Mouse (Mus musculus) MEL (cell line): ENCODE measurements around the gene Cdk5. TPM values are rescaled to one million over a fixed set of nuclear protein-coding genes. Genes with fewer than 3 reads are reported as not detected.

Experiments
- DNase-seq: peaks from one replicate; pipeline ENCODE4 v3.0.0; 2011; ENCODE audit warnings: low read depth, low spot score
- H3K27ac ChIP-seq: 2 replicates; pipeline ENCODE4 v1.5.1; 2012; ENCODE audit warnings: low read depth, mild to moderate bottlenecking, control low read depth, low read length, moderate library complexity; ENCODE audit not compliant: control insufficient read depth
- H3K27me3 ChIP-seq, 2 experiments: fragments of 150-350 bp in 1 of 2; sonication (generic) in 1 of 2; 2 replicates each; pipeline ENCODE4 v1.6.1; 2012; ENCODE audit warnings: low read length in 2 of 2, mild to moderate bottlenecking in 2 of 2, improper control_type of control experiment in 1 of 2, moderate library complexity in 1 of 2; ENCODE audit not compliant: insufficient read depth in 2 of 2, control insufficient read depth in 1 of 2
- H3K36me3 ChIP-seq, 2 experiments: 2 replicates each; pipeline ENCODE4 v1.6.1; 2012 to 2014; ENCODE audit warnings: low read length in 2 of 2, improper control_type of control experiment in 1 of 2, inconsistent platforms in 1 of 2, mild to moderate bottlenecking in 1 of 2; ENCODE audit not compliant: insufficient read depth in 2 of 2, control insufficient read depth in 1 of 2
- H3K4me1 ChIP-seq, 2 experiments: fragments of 150-350 bp in 1 of 2; sonication (generic) in 1 of 2; 2 replicates each; pipeline ENCODE4 v1.6.1; 2012; ENCODE audit warnings: low read length in 2 of 2, improper control_type of control experiment in 1 of 2, mild to moderate bottlenecking in 1 of 2; ENCODE audit not compliant: insufficient read depth in 2 of 2, control insufficient read depth in 1 of 2
- H3K4me3 ChIP-seq, 2 experiments: fragments of 150-350 bp in 1 of 2; sonication (generic) in 1 of 2; 2 replicates each; pipeline ENCODE4 v1.5.1; 2012; ENCODE audit warnings: low read depth in 2 of 2, low read length in 2 of 2, mild to moderate bottlenecking in 2 of 2, moderate library complexity in 2 of 2, control low read depth in 1 of 2, improper control_type of control experiment in 1 of 2; ENCODE audit not compliant: control insufficient read depth in 1 of 2, insufficient read depth in 1 of 2
- H3K79me2 ChIP-seq: 2 replicates; pipeline ENCODE4 v1.6.1; 2012; ENCODE audit warnings: mild to moderate bottlenecking, low read length, moderate library complexity; ENCODE audit not compliant: control insufficient read depth, poor library complexity, insufficient read depth
- H3K9ac ChIP-seq: 2 replicates; pipeline ENCODE4 v1.6.1; 2012; ENCODE audit warnings: low read depth, mild to moderate bottlenecking, control low read depth, low read length, moderate library complexity; ENCODE audit not compliant: control insufficient read depth, poor library complexity, severe bottlenecking
- H3K9me3 ChIP-seq: fragments of 150-350 bp; sonication (generic); replicated peaks from 2 replicates; pipeline ENCODE4 v1.6.1; 2012; ENCODE audit warnings: mild to moderate bottlenecking, low read length, improper control_type of control experiment, moderate library complexity; ENCODE audit not compliant: insufficient read depth
- BHLHE40 ChIP-seq: IDR thresholded peaks from 2 replicates; pipeline ENCODE4 v1.6.1; 2012; ENCODE audit warnings: low read depth, mild to moderate bottlenecking, inconsistent platforms, low read length, improper control_type of control experiment, borderline replicate concordance
- CTCF ChIP-seq, 3 experiments: IDR thresholded peaks in 2 of 3; conservative IDR thresholded peaks in 1 of 3; 2 replicates each; pipeline ENCODE4 v1.5.1; 2011 to 2012; ENCODE audit warnings: low read length in 3 of 3, low read depth in 2 of 3, mild to moderate bottlenecking in 2 of 3, improper control_type of control experiment in 1 of 3, inconsistent platforms in 1 of 3, mixed read lengths in 1 of 3, moderate library complexity in 1 of 3; ENCODE audit not compliant: control insufficient read depth in 1 of 3, insufficient read depth in 1 of 3, poor library complexity in 1 of 3, severe bottlenecking in 1 of 3
- GABPA ChIP-seq: IDR thresholded peaks from 2 replicates; pipeline ENCODE4 v1.6.1; 2012; ENCODE audit warnings: low read depth, mild to moderate bottlenecking, inconsistent platforms, low read length, improper control_type of control experiment, moderate library complexity
- GATA1 ChIP-seq: IDR thresholded peaks from 2 replicates; pipeline ENCODE4 v1.6.1; 2011; ENCODE audit warnings: low read depth, low read length, improper control_type of control experiment
- MAX ChIP-seq: IDR thresholded peaks from 2 replicates; pipeline ENCODE4 v1.6.1; 2011; ENCODE audit warnings: low read length, improper control_type of control experiment
- MAZ ChIP-seq: IDR thresholded peaks from 2 replicates; pipeline ENCODE4 v1.6.1; 2012; ENCODE audit warnings: low read depth, mild to moderate bottlenecking, inconsistent platforms, low read length, improper control_type of control experiment
- MEF2A ChIP-seq: IDR thresholded peaks from 2 replicates; pipeline ENCODE4 v1.6.1; 2014; ENCODE audit warnings: low read depth, mild to moderate bottlenecking, inconsistent platforms, low read length, improper control_type of control experiment; ENCODE audit not compliant: poor library complexity, insufficient replicate concordance, severe bottlenecking; ENCODE audit errors: extremely low read depth
- MXI1 ChIP-seq: IDR thresholded peaks from 2 replicates; pipeline ENCODE4 v1.6.1; 2011; ENCODE audit warnings: mild to moderate bottlenecking, low read depth, low read length, improper control_type of control experiment
- MYC ChIP-seq: IDR thresholded peaks from 2 replicates; pipeline ENCODE4 v1.6.1; 2011; ENCODE audit warnings: low read depth, mild to moderate bottlenecking, low read length, improper control_type of control experiment, moderate library complexity
- NRF1 ChIP-seq: IDR thresholded peaks from 2 replicates; pipeline ENCODE4 v1.6.1; 2014; ENCODE audit warnings: low read depth, mild to moderate bottlenecking, inconsistent platforms, low read length, improper control_type of control experiment, moderate library complexity; ENCODE audit not compliant: poor library complexity, insufficient read depth, severe bottlenecking
- POLR2A ChIP-seq, 2 experiments: IDR thresholded peaks; 2 replicates each; pipeline ENCODE4 v1.6.1; 2011 to 2012; ENCODE audit warnings: low read length in 2 of 2, mild to moderate bottlenecking in 2 of 2, control low read depth in 1 of 2, improper control_type of control experiment in 1 of 2, low read depth in 1 of 2, moderate library complexity in 1 of 2; ENCODE audit not compliant: control insufficient read depth in 1 of 2, insufficient read depth in 1 of 2, poor library complexity in 1 of 2
- POLR2AphosphoS2 ChIP-seq: IDR thresholded peaks from 2 replicates; pipeline ENCODE4 v1.6.1; 2011; ENCODE audit warnings: low read length, improper control_type of control experiment
- RCOR1 ChIP-seq: IDR thresholded peaks from 2 replicates; pipeline ENCODE4 v1.6.1; 2012; ENCODE audit warnings: low read depth, mild to moderate bottlenecking, inconsistent platforms, low read length, improper control_type of control experiment
- TAL1 ChIP-seq: IDR thresholded peaks from 2 replicates; pipeline ENCODE4 v1.6.1; 2012; ENCODE audit warnings: mild to moderate bottlenecking, inconsistent platforms, low read length, moderate library complexity, mixed read lengths
- USF2 ChIP-seq, 2 experiments: IDR thresholded peaks; 2 replicates each; pipeline ENCODE4 v1.6.1; 2011 to 2012; ENCODE audit warnings: improper control_type of control experiment in 2 of 2, low read length in 2 of 2, borderline replicate concordance in 1 of 2, inconsistent platforms in 1 of 2, low read depth in 1 of 2, mild to moderate bottlenecking in 1 of 2; ENCODE audit not compliant: insufficient read depth in 1 of 2
- polyA plus RNA-seq, 2 experiments: library from polyadenylated mRNA; stranded (reverse) in 1 of 2; unstranded in 1 of 2; fragments of >175 nt in 1 of 2; fragments of >200 nt in 1 of 2; gene quantifications; 2 replicates each; pipeline versions ENCODE4 v1.2.1 to v1.2.4; 2012; ENCODE audit warnings: low replicate concordance in 2 of 2, low read depth in 1 of 2; ENCODE audit not compliant: insufficient read length in 2 of 2, insufficient read depth in 1 of 2, missing spikeins in 1 of 2
- total RNA-seq: library from RNA; depleted of rRNA; stranded (reverse); fragments of 300-350 nt; gene quantifications from 2 replicates; pipeline ENCODE4 v1.2.3, GENCODE M21; 2012

Cdk5 gene
- total and polyA plus RNA-seq, 3 experiments, result 24.8 to 82.6 TPM; not detected in 1

DNA sequence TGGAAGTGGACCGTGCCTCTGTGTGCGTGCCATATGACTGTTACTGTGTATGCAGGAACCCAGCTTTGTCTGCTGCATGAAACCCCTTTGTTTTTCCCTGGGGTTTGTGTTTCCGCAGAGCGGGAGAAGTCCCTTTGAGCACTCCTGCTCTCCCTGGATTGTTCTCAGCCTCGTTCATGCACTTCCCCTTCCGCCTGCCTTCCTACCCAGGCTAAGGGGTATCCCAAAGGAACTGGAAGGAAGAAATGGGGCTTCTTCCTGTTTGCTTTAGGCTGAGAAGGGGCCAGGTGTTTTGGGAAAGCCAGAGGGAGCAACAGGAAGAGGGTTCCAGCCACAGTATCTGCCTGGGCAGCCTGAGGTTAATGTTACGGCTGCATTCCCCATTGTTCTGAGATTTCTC is 32.3 kb upstream of the Cdk5 start:
- H3K27me3 ChIP-seq, result no peaks in the 10 kb centered on the region
- DNase-seq, result no peak
- H3K79me2 ChIP-seq, result peaks cover 76% of the 10 kb centered on the region
- H3K9me3 ChIP-seq, result no peaks in the 10 kb centered on the region
- peaks cover 1 to 13% of the 10 kb centered on the region in 2 experiments; a peak in 3 of 4 replicates for H3K36me3 ChIP-seq
- H3K4me1 ChIP-seq, result peaks cover 8 to 19% of the 10 kb centered on the region in 2 experiments
- TF ChIP-seq TAL1, result no peak
- no peak for TF ChIP-seq RCOR1
- TF ChIP-seq NRF1, result no peak
- TF ChIP-seq MXI1, result no peak
- no peak for TF ChIP-seq MYC
- no peak for TF ChIP-seq MAX
- TF ChIP-seq MAZ, result no peak
- no peak for TF ChIP-seq MEF2A
- TF ChIP-seq GATA1, result no peak
- H3K4me3 ChIP-seq, result no peak overlapping the region
- H3K9ac ChIP-seq, result no peak overlapping the region
- H3K27ac ChIP-seq, result no peak overlapping the region

DNA sequence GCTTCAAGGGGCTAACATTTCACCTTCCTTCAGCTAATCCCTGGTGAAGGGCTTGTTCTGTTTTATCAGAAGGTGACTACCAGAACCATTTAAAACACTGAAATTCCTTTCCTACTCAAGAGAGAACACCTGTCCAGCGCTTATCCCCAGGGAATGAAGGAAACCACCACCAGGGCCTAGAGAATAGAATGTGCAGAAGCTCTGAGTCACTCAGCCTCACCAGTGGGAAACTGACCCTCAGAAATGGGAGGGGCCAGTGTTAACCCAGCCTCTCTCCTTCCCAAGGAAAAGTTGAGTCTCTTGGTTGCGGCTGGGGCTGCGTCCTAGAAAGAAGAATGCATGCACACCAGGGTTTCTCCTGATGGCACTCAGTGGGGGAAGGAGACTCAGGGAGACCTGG is 31.7 kb upstream of the Cdk5 start:
- Histone ChIP-seq H3K4me3 (no peak overlapping the region), H3K27ac (no peak overlapping the region), H3K9ac (no peak overlapping the region), H3K36me3 (peaks cover 0 to 14% of the 10 kb centered on the region in 2 experiments; a peak in 3 of 4 replicates), H3K9me3 (no peaks in the 10 kb centered on the region), H3K27me3 (no peaks in the 10 kb centered on the region), H3K79me2 (peaks cover 71% of the 10 kb centered on the region), H3K4me1 (peaks cover 8 to 19% of the 10 kb centered on the region in 2 experiments)
- TF ChIP-seq POLR2A (IDR thresholded peaks at IDR 0.05; ENCODE audit: control insufficient read depth in 1 of 2, insufficient read depth in 1 of 2, low read depth in 1 of 2, low read length in 2 of 2, poor library complexity in 1 of 2) (no peak), POLR2AphosphoS2 (0 out of 2 replicates have a peak, but pooled peaks have one; percentile 25), GABPA (no peak), CTCF (IDR thresholded peaks at IDR 0.05 in 2 of 3, conservative IDR thresholded peaks at IDR 0.05 in 1 of 3; ENCODE audit: control insufficient read depth in 1 of 3, insufficient read depth in 1 of 3, low read depth in 2 of 3, low read length in 3 of 3, poor library complexity in 1 of 3, severe bottlenecking in 1 of 3) (no peak), USF2 (IDR thresholded peaks at IDR 0.05; ENCODE audit: borderline replicate concordance in 1 of 2, insufficient read depth in 1 of 2, low read depth in 1 of 2, low read length in 2 of 2) (no peak), BHLHE40 (no peak)
- no peak for DNase-seq
